Mouse (Mus musculus) bone marrow macrophage, adult 2 months (primary cell): ENCODE data around the gene Por.

Experiments
- CTCF ChIP-seq: IDR thresholded peaks from 2 replicates; pipeline ENCODE4 v1.5.1; 2012; ENCODE audit warnings: low read depth, mild to moderate bottlenecking, low read length, moderate library complexity
- POLR2A ChIP-seq: IDR thresholded peaks from 2 replicates; pipeline ENCODE4 v1.6.1; 2012; ENCODE audit warnings: mild to moderate bottlenecking, low read depth, low read length, borderline replicate concordance

DNA sequence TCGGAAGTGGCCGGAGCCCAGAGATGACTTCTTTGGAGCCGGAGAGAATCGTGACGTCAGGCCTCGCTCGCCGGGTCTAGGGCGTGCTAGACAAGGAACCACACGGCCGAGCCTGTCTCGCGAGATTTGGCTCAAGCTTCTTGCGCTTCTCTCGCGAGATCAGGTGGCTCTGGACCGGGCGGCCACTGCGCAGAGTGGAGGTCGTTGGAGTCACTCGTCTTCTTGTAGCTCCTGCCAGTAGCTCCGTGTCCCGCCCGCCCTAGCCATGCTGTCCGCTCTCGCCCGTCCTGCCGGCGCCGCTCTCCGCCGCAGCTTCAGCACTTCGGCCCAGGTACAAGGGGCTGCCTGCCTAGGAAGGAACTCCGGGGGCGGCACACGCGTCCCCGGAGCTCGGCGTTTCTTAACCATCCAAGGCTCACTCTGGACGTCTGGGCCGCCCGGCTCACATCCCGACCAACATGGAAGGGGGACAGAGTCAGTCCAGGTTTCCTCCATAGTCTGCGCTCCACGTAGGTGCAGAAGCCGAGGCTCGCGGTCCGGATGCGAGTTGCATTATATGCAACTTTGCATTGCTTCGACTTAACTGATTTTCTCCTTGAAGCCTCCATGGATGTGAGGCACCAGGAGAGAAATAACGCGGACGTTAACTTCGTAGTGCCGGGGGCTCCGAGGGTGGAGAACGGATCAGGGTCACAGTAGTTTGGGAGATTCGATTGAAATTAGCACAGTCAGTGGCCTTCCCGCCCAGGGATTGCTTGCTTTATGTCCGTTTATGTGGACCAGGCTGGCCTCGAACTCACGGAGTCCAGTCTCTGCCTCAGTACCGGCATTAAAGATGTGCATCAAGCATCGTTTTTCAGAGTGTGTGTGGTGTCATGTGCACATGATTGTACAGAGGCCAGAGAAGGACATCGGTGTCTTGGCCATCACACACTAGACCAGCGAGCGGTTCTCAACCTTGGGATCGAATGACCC lies 108.9 kb downstream of the Por start, which contains the start of gene Mdh2:
- TF ChIP-seq CTCF, result no peak
- TF ChIP-seq POLR2A, result 0 out of 2 replicates have a peak, but pooled peaks have one; percentile 6
